Mouse (Mus musculus) cerebellum, adult 2 months (tissue): ENCODE results near the gene Tmem179b.

Experiments used
- CTCF ChIP-seq: fragments of 200-500 bp; IDR thresholded peaks from 2 replicates; pipeline ENCODE4 v1.5.1; 2011; ENCODE audit warnings: low read depth, mild to moderate bottlenecking, control low read depth, low read length, moderate library complexity, borderline replicate concordance; ENCODE audit not compliant: insufficient read depth
- POLR2A ChIP-seq: fragments of 200-500 bp; IDR thresholded peaks from 2 replicates; pipeline ENCODE4 v1.6.1; 2011; ENCODE audit warnings: low read length, control low read depth, borderline replicate concordance; ENCODE audit not compliant: insufficient read depth

GRCm38 (mm10) chr19:8725081-8725613 lies 49.1 kb downstream of the Tmem179b start:
- TF ChIP-seq POLR2A (no peak), CTCF (no peak)
